8 mouse cellular contexts compared by ENCODE assay signal in genomic region chr19:4615151-4616093, GRCm38 (mm10). TPM values are rescaled to one million over a fixed set of nuclear protein-coding genes. Genes with fewer than 3 reads are reported as not detected.
DNase-seq lines count a peak whose midpoint lies in the region; ATAC-seq and TF ChIP-seq lines count a peak whose summit lies in the region.

Lrfn4 (minus strand) TSS chr19:4615667.

- H3K4me2 ChIP-seq in CH12.LX (ENCODE audit: insufficient read depth, low read depth, poor library complexity, severe bottlenecking): peak within 1 kb of the TSS; percentile 78
- peak within 1 kb of the TSS; percentile 85 for H3K4me2 ChIP-seq in forebrain, embryonic 12.5 days
- peak within 1 kb of the TSS; percentile 78 for H3K4me2 ChIP-seq in heart, embryonic 16.5 days (ENCODE audit: low read depth, low read length)
- peak within 1 kb of the TSS; percentile 89 for H3K4me2 ChIP-seq in liver, embryonic 13.5 days
- H3K4me2 ChIP-seq in neural tube, embryonic 12.5 days (replicated peaks): peak within 1 kb of the TSS; percentile 85

- TF ChIP-seq RAD21 in CH12.LX (IDR thresholded peaks at IDR 0.05; ENCODE audit: low read depth, low read length): no peak

- TF ChIP-seq POLR2A in CH12.LX (IDR thresholded peaks at IDR 0.05; ENCODE audit: low read depth, low read length): 0 out of 2 replicates have a peak, but pooled peaks have one; percentile 32

- peak; percentile 96 for ATAC-seq in forebrain, embryonic 12.5 days (ENCODE audit: low FRiP score)
- ATAC-seq in heart, embryonic 16.5 days (replicated peaks; ENCODE audit: extremely low read depth, insufficient read depth, low FRiP score): peak; percentile 93
- peak; percentile 90 for ATAC-seq in liver, embryonic 13.5 days (ENCODE audit: low read depth)
- ATAC-seq in neural tube, embryonic 12.5 days (ENCODE audit: low FRiP score, low read depth): peak; percentile 91

- no peak within 1 kb of the TSS for H3K27ac ChIP-seq in CH12.LX (ENCODE audit: insufficient read depth, low read depth)
- peak within 1 kb of the TSS; percentile 94 for H3K27ac ChIP-seq in forebrain, embryonic 12.5 days
- peak within 1 kb of the TSS; percentile 75 for H3K27ac ChIP-seq in heart, embryonic 16.5 days (ENCODE audit: low read length)
- peak within 1 kb of the TSS; percentile 41; the same call in 1 of the 2 replicates for H3K27ac ChIP-seq in liver, embryonic 13.5 days
- H3K27ac ChIP-seq in neural tube, embryonic 12.5 days: peak within 1 kb of the TSS; percentile 83

- H3K9me3 ChIP-seq in CH12.LX (replicated peaks; ENCODE audit: low read length): no peaks in the 10 kb centered on the region
- no peaks in the 10 kb centered on the region for H3K9me3 ChIP-seq in forebrain, embryonic 12.5 days
- H3K9me3 ChIP-seq in heart, embryonic 16.5 days (replicated peaks; ENCODE audit: control insufficient read depth, low read length): no peaks in the 10 kb centered on the region
- H3K9me3 ChIP-seq in liver, embryonic 13.5 days (replicated peaks): no peaks in the 10 kb centered on the region
- no peaks in the 10 kb centered on the region for H3K9me3 ChIP-seq in neural tube, embryonic 12.5 days

- peak; percentile 40 for DNase-seq in CH12.LX (ENCODE audit: extremely low read depth)
- DNase-seq in c-Kit-positive CD71-positive TER-119-positive erythroid progenitor cells, embryonic 14.5 days (ENCODE audit: low spot score): peak; percentile 68
- DNase-seq in kidney, postnatal 25 days: peak; percentile 74 to 92
- peak; percentile 74 for DNase-seq in liver, embryonic 13.5 days
- peak; percentile 86 for DNase-seq in testis, postnatal 14 days (ENCODE audit: low spot score)

- in situ Hi-C loops in CH12.LX (cut with MboI; ENCODE audit: low pct_ligation_motif_present, low pct_unique_long_range_greater_than_20kb, low sequenced_read_pairs): no loop called here

- H3K9ac ChIP-seq in CH12.LX (ENCODE audit: insufficient read depth, low read depth): peak within 1 kb of the TSS; percentile 41
- peak within 1 kb of the TSS; percentile 98 for H3K9ac ChIP-seq in forebrain, embryonic 12.5 days
- peak within 1 kb of the TSS; percentile 83 for H3K9ac ChIP-seq in heart, embryonic 16.5 days (ENCODE audit: low read length)
- peak within 1 kb of the TSS; percentile 75 for H3K9ac ChIP-seq in liver, embryonic 13.5 days
- H3K9ac ChIP-seq in neural tube, embryonic 12.5 days: peak within 1 kb of the TSS; percentile 98

- peak within 1 kb of the TSS; percentile 42 to 58 (median 52) for H3K4me3 ChIP-seq in CH12.LX (replicated peaks in 1 of 3; ENCODE audit: low read depth in 2 of 3, low read length in 2 of 3, poor library complexity in 1 of 3)
- H3K4me3 ChIP-seq in forebrain, embryonic 12.5 days (replicated peaks): peak within 1 kb of the TSS; percentile 96
- H3K4me3 ChIP-seq in heart, embryonic 16.5 days (ENCODE audit: low read length): peak within 1 kb of the TSS; percentile 82
- peak within 1 kb of the TSS; percentile 69 for H3K4me3 ChIP-seq in liver, embryonic 13.5 days (replicated peaks)
- peak within 1 kb of the TSS; percentile 96 for H3K4me3 ChIP-seq in neural tube, embryonic 12.5 days

- H3K36me3 ChIP-seq in CH12.LX (replicated peaks in 1 of 2; ENCODE audit: control insufficient read depth in 1 of 2, insufficient read depth in 1 of 2, low read length in 1 of 2): peaks cover 0 to 55% of the 10 kb centered on the region in 2 experiments
- peaks cover 32% of the 10 kb centered on the region for H3K36me3 ChIP-seq in forebrain, embryonic 12.5 days (replicated peaks)
- peaks cover 10% of the 10 kb centered on the region for H3K36me3 ChIP-seq in heart, embryonic 16.5 days (ENCODE audit: control insufficient read depth, insufficient read depth)
- peaks cover 20% of the 10 kb centered on the region for H3K36me3 ChIP-seq in liver, embryonic 13.5 days
- peaks cover 36% of the 10 kb centered on the region for H3K36me3 ChIP-seq in neural tube, embryonic 12.5 days

- no peak for TF ChIP-seq EP300 in CH12.LX (IDR thresholded peaks at IDR 0.05; ENCODE audit: low read length)

- no peaks in the 10 kb centered on the region for H3K79me2 ChIP-seq in CH12.LX (replicated peaks; ENCODE audit: control insufficient read depth, extremely low read depth, insufficient read depth, poor library complexity, severe bottlenecking)

- TF ChIP-seq CTCF in CH12.LX (conservative IDR thresholded peaks at IDR 0.05 in 1 of 2, IDR thresholded peaks at IDR 0.05 in 1 of 2; ENCODE audit: low read depth in 2 of 2, low read length in 2 of 2): peak in 1 of 2 experiments; percentile 5; a peak in 1 of 4 replicates

- WGBS in forebrain, embryonic 12.5 days: under 1% methylated on average over 68 of the region's 87 CpGs
- WGBS in heart, embryonic 16.5 days: under 1% methylated on average over 87 of the region's 87 CpGs
- WGBS in liver, embryonic 13.5 days (ENCODE audit: insufficient replicate concordance): under 1% methylated on average over 73 of the region's 87 CpGs
- WGBS in neural tube, embryonic 12.5 days: 1% methylated on average over 82 of the region's 87 CpGs

- H3K27me3 ChIP-seq in CH12.LX (replicated peaks): no peaks in the 10 kb centered on the region
- peaks cover 4% of the 10 kb centered on the region; the same call in 1 of the 2 replicates for H3K27me3 ChIP-seq in forebrain, embryonic 12.5 days
- H3K27me3 ChIP-seq in heart, embryonic 16.5 days (ENCODE audit: control insufficient read depth, insufficient read depth, low read length): 0 out of 2 replicates have a peak, but pooled peaks cover 2% of the 10 kb centered on the region
- peaks cover 45% of the 10 kb centered on the region for H3K27me3 ChIP-seq in liver, embryonic 13.5 days
- no peaks in the 10 kb centered on the region; the same call in 1 of the 2 replicates for H3K27me3 ChIP-seq in neural tube, embryonic 12.5 days (replicated peaks)

- H3K4me1 ChIP-seq in CH12.LX (ENCODE audit: control insufficient read depth in 1 of 2, insufficient read depth in 2 of 2): peaks cover 3 to 14% of the 10 kb centered on the region in 2 experiments; a peak in 2 of 4 replicates
- H3K4me1 ChIP-seq in forebrain, embryonic 12.5 days: peaks cover 36% of the 10 kb centered on the region
- H3K4me1 ChIP-seq in heart, embryonic 16.5 days (ENCODE audit: control insufficient read depth, insufficient read depth, low read length): peaks cover 4% of the 10 kb centered on the region
- H3K4me1 ChIP-seq in liver, embryonic 13.5 days (replicated peaks): peaks cover 31% of the 10 kb centered on the region
- H3K4me1 ChIP-seq in neural tube, embryonic 12.5 days: peaks cover 40% of the 10 kb centered on the region

- dilution Hi-C loops in CH12.LX (cut with MboI; ENCODE audit: extremely low pct_ligation_motif_present, extremely low pct_unique_long_range_greater_than_20kb, low sequenced_read_pairs): no loop called here

TF ChIP-seq in CH12.LX, 34 proteins besides CTCF, POLR2A, EP300 and RAD21:
- TF ChIP-seq BHLHE40 (IDR thresholded peaks at IDR 0.05; ENCODE audit: low read depth, low read length): peak; percentile 72
- no peak for TF ChIP-seq CHD2 (IDR thresholded peaks at IDR 0.05; ENCODE audit: low read length)
- no peak for TF ChIP-seq MEF2A (IDR thresholded peaks at IDR 0.05; ENCODE audit: borderline replicate concordance, low read depth, low read length)
- 0 out of 2 replicates have a peak, but pooled peaks have one; percentile 48 for TF ChIP-seq UBTF (IDR thresholded peaks at IDR 0.05; ENCODE audit: low read depth, low read length)
- no peak for TF ChIP-seq MAFK (IDR thresholded peaks at IDR 0.05; ENCODE audit: insufficient replicate concordance, low read length)
- peak; percentile 86 for TF ChIP-seq MXI1 (IDR thresholded peaks at IDR 0.05; ENCODE audit: low read depth, low read length)
- TF ChIP-seq MAX (IDR thresholded peaks at IDR 0.05; ENCODE audit: low read length): no peak; the same call in 1 of the 2 replicates
- TF ChIP-seq E2F4 (IDR thresholded peaks at IDR 0.05; ENCODE audit: insufficient replicate concordance, low read depth, low read length): no peak
- TF ChIP-seq ZC3H11A (IDR thresholded peaks at IDR 0.05; ENCODE audit: low read depth, low read length): no peak
- TF ChIP-seq ZKSCAN1 (IDR thresholded peaks at IDR 0.05; ENCODE audit: borderline replicate concordance, low read depth, low read length): no peak
- TF ChIP-seq ZNF384 (IDR thresholded peaks at IDR 0.05; ENCODE audit: low read depth, low read length): no peak

RNA-seq across cellular contexts. Expression of gene Lrfn4, which starts in this region (rescaled TPM):
- total RNA-seq in CH12.LX (2012; rRNA removed) (2.0 and 2.3 TPM in 2 replicates), CH12.LX (2014; rRNA removed) (0.59 and 0.75 TPM in 2 replicates)
- 1.7 and 1.9 TPM in 2 replicates for polyA plus RNA-seq in CH12.LX (2012; ENCODE audit: insufficient read length, low read depth)
- polyA plus RNA-seq in forebrain, embryonic 12.5 days (2016; fragmentation: Nextera tagmentation; extraction: Ambion mirVana): 11.4 and 13.3 TPM in 2 replicates
- 1.8 and 3.2 TPM in 2 replicates for polyA plus RNA-seq in heart, embryonic 16.5 days (2015; fragmentation: Nextera tagmentation; extraction: Ambion mirVana)
- polyA plus RNA-seq in liver, embryonic 13.5 days (2015; fragmentation: Nextera tagmentation; extraction: Ambion mirVana): 0.43 and 0.59 TPM in 2 replicates
- 15.6 and 17.9 TPM in 2 replicates for polyA plus RNA-seq in neural tube, embryonic 12.5 days (2016; fragmentation: Nextera tagmentation; extraction: Ambion mirVana)

Comparison
In these comparisons a context has a peak if more than half of its experiments do, and no peak if none do; other contexts are left out.
1. Peak in DNase-seq, ATAC-seq, H3K4me3 ChIP-seq, H3K27ac ChIP-seq, H3K9ac ChIP-seq and H3K4me2 ChIP-seq in liver, embryonic 13.5 days; RNA of the gene not detected or under 1 TPM.
2. H3K9ac ChIP-seq: peak in every context shown above with its lines; median percentile 98 in forebrain, embryonic 12.5 days; 98 in neural tube, embryonic 12.5 days; 83 in heart, embryonic 16.5 days; 75 in liver, embryonic 13.5 days; 41 in CH12.LX.